Mouse (Mus musculus) ovary, adult 18-20 months (tissue): ENCODE data around the gene Isy1.
A peak's percentile ranks its signal among the peaks of the same experiment; 100 is the strongest.

ENCODE experiments used
- DNase-seq: peaks from one replicate; pipeline ENCODE4 v3.0.0; 2022; ENCODE audit warnings: low spot score, mixed read lengths

Gene Isy1

GRCm38 (mm10) chr6:87849780-87850154, 11.2 kb upstream of the Isy1 start:
- no peak for DNase-seq

- no peak for DNase-seq
These were observed 8.2 kb upstream of the Isy1 start for GRCm38 (mm10) chr6:87846813-87847212.

GRCm38 (mm10) chr6:87845031-87845695, 6.6 kb upstream of the Isy1 start:
- DNase-seq: no peak

GRCm38 (mm10) chr6:87842254-87842653, 3.7 kb upstream of the Isy1 start:
- no peak for DNase-seq

GRCm38 (mm10) chr6:87841635-87842034, 3.0 kb upstream of the Isy1 start:
- DNase-seq: no peak

- no peak for DNase-seq
These were observed 1.3 kb upstream of the Isy1 start for GRCm38 (mm10) chr6:87839797-87840341.

GRCm38 (mm10) chr6:87835695-87836094, 2.9 kb downstream of the Isy1 start, which contains the start of gene Gm45140:
Gene Gm45140, minus strand, starts transcription at chr6:87835795.
- no peak for DNase-seq

GRCm38 (mm10) chr6:87820366-87820765, 18.2 kb downstream of the Isy1 start:
- DNase-seq: no peak

GRCm38 (mm10) chr6:87814486-87814885, 24.1 kb downstream of the Isy1 start:
- DNase-seq: no peak

- no peak for DNase-seq
These were observed 25.9 kb downstream of the Isy1 start for GRCm38 (mm10) chr6:87812656-87813055.

- DNase-seq: peak; percentile 91
These were observed 26.8 kb downstream of the Isy1 start, which contains the start of gene Rab43 for GRCm38 (mm10) chr6:87811675-87812338. Gene Rab43, minus strand, starts transcription at chr6:87812164.

- peak; percentile 44 for DNase-seq
These were observed 27.6 kb downstream of the Isy1 start for GRCm38 (mm10) chr6:87810713-87811669.

GRCm38 (mm10) chr6:87810311-87810710, 28.3 kb downstream of the Isy1 start:
- DNase-seq: no peak

- DNase-seq: no peak
These were observed 28.9 kb downstream of the Isy1 start for GRCm38 (mm10) chr6:87809651-87810161.

- DNase-seq: no peak
These were observed 29.5 kb downstream of the Isy1 start for GRCm38 (mm10) chr6:87809144-87809543.

- DNase-seq: no peak
These were observed 30.1 kb downstream of the Isy1 start for GRCm38 (mm10) chr6:87808521-87808920.

- no peak for DNase-seq
These were observed 30.7 kb downstream of the Isy1 start for GRCm38 (mm10) chr6:87807735-87808440.

- DNase-seq: no peak
These were observed 31.7 kb downstream of the Isy1 start for GRCm38 (mm10) chr6:87806857-87807256.

- DNase-seq: no peak
These were observed 32.6 kb downstream of the Isy1 start for GRCm38 (mm10) chr6:87806028-87806427.

GRCm38 (mm10) chr6:87805448-87805847, 33.1 kb downstream of the Isy1 start:
- no peak for DNase-seq

- no peak for DNase-seq
These were observed 33.7 kb downstream of the Isy1 start for GRCm38 (mm10) chr6:87804886-87805285.
